Mouse (Mus musculus) embryonic facial prominence, embryonic 12.5 days (tissue): ENCODE data around the gene Sprr1a. TPM values are rescaled to one million over a fixed set of nuclear protein-coding genes. Genes with fewer than 3 reads are reported as not detected.
"Not testable (repeated sequence)": the region's sequence is repeated elsewhere in the genome, so short reads cannot be mapped to it uniquely, and the experiment has no call there.

ENCODE experiments used
- ATAC-seq: fragments of 200-750 bp; cut with Nextera tagmentation; 2 replicates; pipeline ENCODE4 v1.8.0; 2017; ENCODE audit not compliant: insufficient number of reproducible peaks, insufficient read depth, low FRiP score, low TSS enrichment
- H3K27ac ChIP-seq: fragments of 300-500 bp; sonication (generic); 2 replicates; pipeline ENCODE4 v1.5.1; 2016; ENCODE audit warnings: mild to moderate bottlenecking
- H3K27me3 ChIP-seq: fragments of 300-500 bp; sonication (generic); 2 replicates; pipeline ENCODE4 v1.6.1; 2016; ENCODE audit warnings: mild to moderate bottlenecking, moderate library complexity
- H3K36me3 ChIP-seq: fragments of 300-500 bp; sonication (generic); 2 replicates; pipeline ENCODE4 v1.6.1; 2016; ENCODE audit warnings: mild to moderate bottlenecking
- H3K4me1 ChIP-seq: fragments of 300-500 bp; sonication (generic); 2 replicates; pipeline ENCODE4 v1.6.1; 2016
- H3K4me2 ChIP-seq: fragments of 300-500 bp; sonication (generic); replicated peaks from 2 replicates; pipeline ENCODE4 v1.6.1; 2016; ENCODE audit warnings: mild to moderate bottlenecking, moderate library complexity
- H3K4me3 ChIP-seq: fragments of 300-500 bp; sonication (generic); 2 replicates; pipeline ENCODE4 v1.5.1; 2016; ENCODE audit warnings: mild to moderate bottlenecking
- H3K9ac ChIP-seq: fragments of 300-500 bp; sonication (generic); 2 replicates; pipeline ENCODE4 v1.6.1; 2016; ENCODE audit warnings: mild to moderate bottlenecking, moderate library complexity
- H3K9me3 ChIP-seq: fragments of 300-500 bp; sonication (generic); 2 replicates; pipeline ENCODE4 v1.6.1; 2016; ENCODE audit warnings: mild to moderate bottlenecking, moderate library complexity
- WGBS: fragments of 180-500 bp; shearing (Covaris S2); methylation state at CpG from one replicate; pipeline ENCODE4 v1.1.7; 2016; 5-methylcytosine and 5-hydroxymethylcytosine counted together
- polyA plus RNA-seq: library from polyadenylated mRNA; unstranded; fragments of >200 nt; fragmentation: Nextera tagmentation; extraction: Ambion mirVana; gene quantifications from 2 replicates; pipeline ENCODE4 v1.2.1, GENCODE M21; 2016

Sprr1a gene
- polyA plus RNA-seq: 0.29 and 0.55 TPM in 2 replicates

- Histone ChIP-seq H3K4me1 (no peaks in the 10 kb centered on the region), H3K4me2 (no peak within 1 kb of the TSS), H3K36me3 (no peaks in the 10 kb centered on the region), H3K27ac (no peak within 1 kb of the TSS), H3K4me3 (no peak within 1 kb of the TSS), H3K27me3 (no peaks in the 10 kb centered on the region), H3K9ac (no peak within 1 kb of the TSS), H3K9me3 (no peaks in the 10 kb centered on the region)
- ATAC-seq: no peak
These were observed at the start of gene Sprr1a for GRCm38 (mm10) chr3:92485863-92486262. Gene Sprr1a, minus strand, starts transcription at chr3:92485895.

- no peak within 1 kb of the TSS for H3K27ac ChIP-seq
- H3K36me3 ChIP-seq: no peaks in the 10 kb centered on the region
- no peaks in the 10 kb centered on the region for H3K27me3 ChIP-seq
- H3K9ac ChIP-seq: no peak within 1 kb of the TSS
- H3K4me2 ChIP-seq: no peak within 1 kb of the TSS
- 93% methylated on average over 3 of the region's 3 CpGs for WGBS
- no peak within 1 kb of the TSS for H3K4me3 ChIP-seq
- ATAC-seq: no peak
- no peaks in the 10 kb centered on the region for H3K9me3 ChIP-seq
- no peaks in the 10 kb centered on the region for H3K4me1 ChIP-seq
These were observed 48.7 kb upstream of the Sprr1a start, which contains the start of gene 2310046K23Rik for GRCm38 (mm10) chr3:92534411-92534810. Gene 2310046K23Rik, minus strand, starts transcription at chr3:92534511.

GRCm38 (mm10) chr3:92512325-92512724 is 26.6 kb upstream of the Sprr1a start:
- Histone ChIP-seq H3K4me1 (no peaks in the 10 kb centered on the region), H3K27ac (no peak overlapping the region), H3K4me2 (no peak overlapping the region), H3K27me3 (no peaks in the 10 kb centered on the region), H3K36me3 (no peaks in the 10 kb centered on the region), H3K9me3 (no peaks in the 10 kb centered on the region), H3K4me3 (no peak overlapping the region), H3K9ac (no peak overlapping the region)
- ATAC-seq: no peak

- H3K4me3 ChIP-seq: no peak overlapping the region
- H3K9ac ChIP-seq: no peak overlapping the region
- H3K36me3 ChIP-seq: no peaks in the 10 kb centered on the region
- no peak for ATAC-seq
- H3K27ac ChIP-seq: no peak overlapping the region
- no peak overlapping the region for H3K4me2 ChIP-seq
- no peaks in the 10 kb centered on the region for H3K9me3 ChIP-seq
- no peaks in the 10 kb centered on the region for H3K27me3 ChIP-seq
- no peaks in the 10 kb centered on the region for H3K4me1 ChIP-seq
These were observed 25.1 kb upstream of the Sprr1a start for GRCm38 (mm10) chr3:92510786-92511185.

- 82% methylated on average over 1 of the region's 1 CpGs for WGBS
- Histone ChIP-seq H3K27ac (no peak overlapping the region), H3K9ac (no peak overlapping the region), H3K4me1 (no peaks in the 10 kb centered on the region), H3K4me3 (no peak overlapping the region), H3K9me3 (no peaks in the 10 kb centered on the region), H3K27me3 (no peaks in the 10 kb centered on the region), H3K4me2 (no peak overlapping the region), H3K36me3 (no peaks in the 10 kb centered on the region)
- ATAC-seq: no peak
These were observed 22.5 kb upstream of the Sprr1a start for GRCm38 (mm10) chr3:92508185-92508584.

- no peak overlapping the region for H3K4me2 ChIP-seq
- no peaks in the 10 kb centered on the region for H3K4me1 ChIP-seq
- no peak overlapping the region for H3K9ac ChIP-seq
- H3K9me3 ChIP-seq: no peaks in the 10 kb centered on the region
- no peak overlapping the region for H3K4me3 ChIP-seq
- no peaks in the 10 kb centered on the region for H3K27me3 ChIP-seq
- H3K36me3 ChIP-seq: no peaks in the 10 kb centered on the region
- no peak overlapping the region for H3K27ac ChIP-seq
- ATAC-seq: no peak
These were observed 17.8 kb upstream of the Sprr1a start for GRCm38 (mm10) chr3:92503528-92503927.

- H3K9me3 ChIP-seq: no peaks in the 10 kb centered on the region
- no peaks in the 10 kb centered on the region for H3K36me3 ChIP-seq
- WGBS: 83% methylated on average over 1 of the region's 1 CpGs
- no peak within 1 kb of the TSS for H3K9ac ChIP-seq
- no peaks in the 10 kb centered on the region for H3K4me1 ChIP-seq
- no peak within 1 kb of the TSS for H3K4me2 ChIP-seq
- no peak within 1 kb of the TSS for H3K4me3 ChIP-seq
- ATAC-seq: no peak
- no peak within 1 kb of the TSS for H3K27ac ChIP-seq
- no peaks in the 10 kb centered on the region for H3K27me3 ChIP-seq
These were observed 14.7 kb upstream of the Sprr1a start, which contains the start of gene Sprr4 for GRCm38 (mm10) chr3:92500393-92500792. Gene Sprr4, minus strand, starts transcription at chr3:92500493.

GRCm38 (mm10) chr3:92490262-92490661 is 4.6 kb upstream of the Sprr1a start:
- ATAC-seq, H3K27me3 ChIP-seq, H3K9me3 ChIP-seq, H3K9ac ChIP-seq, H3K27ac ChIP-seq, H3K36me3 ChIP-seq, H3K4me3 ChIP-seq, H3K4me2 ChIP-seq, H3K4me1 ChIP-seq: not testable (repeated sequence)

GRCm38 (mm10) chr3:92486307-92486706 is 612 bp upstream of the Sprr1a start:
- Histone ChIP-seq H3K36me3 (no peaks in the 10 kb centered on the region), H3K4me2 (no peak overlapping the region), H3K4me1 (no peaks in the 10 kb centered on the region), H3K4me3 (no peak overlapping the region), H3K27me3 (no peaks in the 10 kb centered on the region), H3K27ac (no peak overlapping the region), H3K9ac (no peak overlapping the region), H3K9me3 (no peaks in the 10 kb centered on the region)
- WGBS: 40% methylated on average over 1 of the region's 1 CpGs
- no peak for ATAC-seq

- not testable (repeated sequence) for ATAC-seq, H3K9ac ChIP-seq, H3K27ac ChIP-seq, H3K36me3 ChIP-seq, H3K9me3 ChIP-seq, H3K4me1 ChIP-seq, H3K4me3 ChIP-seq, H3K27me3 ChIP-seq, H3K4me2 ChIP-seq
These were observed 4.4 kb downstream of the Sprr1a start for GRCm38 (mm10) chr3:92481249-92481648.

GRCm38 (mm10) chr3:92470111-92470510 is 15.6 kb downstream of the Sprr1a start:
- H3K36me3 ChIP-seq: no peaks in the 10 kb centered on the region
- no peak for ATAC-seq
- H3K9me3 ChIP-seq: no peaks in the 10 kb centered on the region
- no peak overlapping the region for H3K4me3 ChIP-seq
- no peaks in the 10 kb centered on the region for H3K27me3 ChIP-seq
- no peak overlapping the region for H3K27ac ChIP-seq
- H3K9ac ChIP-seq: no peak overlapping the region
- 86% methylated on average over 2 of the region's 2 CpGs for WGBS
- H3K4me2 ChIP-seq: no peak overlapping the region
- no peaks in the 10 kb centered on the region for H3K4me1 ChIP-seq

GRCm38 (mm10) chr3:92467424-92467823 is 18.3 kb downstream of the Sprr1a start:
- no peaks in the 10 kb centered on the region for H3K9me3 ChIP-seq
- no peak overlapping the region for H3K4me3 ChIP-seq
- H3K4me1 ChIP-seq: no peaks in the 10 kb centered on the region
- no peak overlapping the region for H3K27ac ChIP-seq
- ATAC-seq: no peak
- no peaks in the 10 kb centered on the region for H3K27me3 ChIP-seq
- no peak overlapping the region for H3K4me2 ChIP-seq
- H3K9ac ChIP-seq: no peak overlapping the region
- no peaks in the 10 kb centered on the region for H3K36me3 ChIP-seq

- Histone ChIP-seq H3K9me3 (no peaks in the 10 kb centered on the region), H3K4me3 (no peak overlapping the region), H3K27me3 (no peaks in the 10 kb centered on the region), H3K4me2 (no peak overlapping the region), H3K27ac (no peak overlapping the region), H3K9ac (no peak overlapping the region), H3K36me3 (no peaks in the 10 kb centered on the region), H3K4me1 (no peaks in the 10 kb centered on the region)
- 81% methylated on average over 1 of the region's 1 CpGs for WGBS
- ATAC-seq: no peak
These were observed 19.1 kb downstream of the Sprr1a start for GRCm38 (mm10) chr3:92466576-92466975.
